Mouse (Mus musculus) myocyte (in vitro differentiated cells): ENCODE results near the gene Pam16. TPM values are rescaled to one million over a fixed set of nuclear protein-coding genes. Genes with fewer than 3 reads are reported as not detected.

Source experiments
- H3K27me3 ChIP-seq: one replicate; pipeline ENCODE4 v1.6.1; 2011; ENCODE audit not compliant: control insufficient read depth, insufficient read depth, insufficient read length
- H3K36me3 ChIP-seq: one replicate; pipeline ENCODE4 v1.6.1; 2011; ENCODE audit not compliant: control insufficient read depth, insufficient read depth
- H3K4me2 ChIP-seq: one replicate; pipeline ENCODE4 v1.6.1; 2011; ENCODE audit warnings: low read depth, control low read depth
- H3K4me3 ChIP-seq: one replicate; pipeline ENCODE4 v1.5.1; 2011; ENCODE audit warnings: mild to moderate bottlenecking, control low read depth, moderate library complexity
- H3K79me2 ChIP-seq: one replicate; pipeline ENCODE4 v1.6.1; 2011; ENCODE audit not compliant: control insufficient read depth, insufficient read depth
- H3ac ChIP-seq: one replicate; pipeline ENCODE4 v1.6.1; 2011; ENCODE audit not compliant: control insufficient read depth, insufficient read length
- CEBPB ChIP-seq: IDR thresholded peaks from 2 replicates; pipeline ENCODE4 v1.6.1; 2011; ENCODE audit warnings: mild to moderate bottlenecking, moderate library complexity; ENCODE audit not compliant: poor library complexity, insufficient read depth, severe bottlenecking
- E2F4 ChIP-seq: IDR thresholded peaks from one replicate; pipeline ENCODE4 v1.6.1; 2011; ENCODE audit warnings: mild to moderate bottlenecking, control low read depth, moderate library complexity; ENCODE audit not compliant: insufficient read depth
- MAX ChIP-seq: IDR thresholded peaks from one replicate; pipeline ENCODE4 v1.6.1; 2011; ENCODE audit warnings: low read depth, mild to moderate bottlenecking, control low read depth
- MYOD1 ChIP-seq, 3 experiments: IDR thresholded peaks; one replicate each; pipeline ENCODE4 v1.6.1; 2011; ENCODE audit warnings: control low read depth in 2 of 3, low read depth in 2 of 3, mild to moderate bottlenecking in 2 of 3, moderate library complexity in 1 of 3; ENCODE audit not compliant: insufficient read length in 2 of 3, control insufficient read depth in 1 of 3
- MYOG ChIP-seq, 3 experiments: IDR thresholded peaks; one replicate each; pipeline ENCODE4 v1.6.1; 2011; ENCODE audit warnings: control low read depth in 2 of 3, low read depth in 2 of 3, mild to moderate bottlenecking in 2 of 3; ENCODE audit not compliant: insufficient read length in 2 of 3, control insufficient read depth in 1 of 3, insufficient read depth in 1 of 3
- POLR2A ChIP-seq: IDR thresholded peaks from one replicate; pipeline ENCODE4 v1.6.1; 2011; ENCODE audit warnings: low read depth, mild to moderate bottlenecking, control low read depth, moderate library complexity; ENCODE audit not compliant: insufficient read length
- POLR2AphosphoS2 ChIP-seq: IDR thresholded peaks from one replicate; pipeline ENCODE4 v1.6.1; 2011; ENCODE audit warnings: low read depth, control low read depth; ENCODE audit not compliant: insufficient read length
- REST ChIP-seq: IDR thresholded peaks from one replicate; pipeline ENCODE4 v1.6.1; 2011; ENCODE audit warnings: mild to moderate bottlenecking, control low read depth, moderate library complexity; ENCODE audit not compliant: insufficient read depth, insufficient read length
- SRF ChIP-seq: IDR thresholded peaks from one replicate; pipeline ENCODE4 v1.6.1; 2011; ENCODE audit warnings: low read depth; ENCODE audit not compliant: control insufficient read depth, insufficient read length
- TCF12 ChIP-seq: IDR thresholded peaks from one replicate; pipeline ENCODE4 v1.6.1; 2011; ENCODE audit warnings: mild to moderate bottlenecking, control low read depth; ENCODE audit not compliant: poor library complexity, insufficient read depth, severe bottlenecking
- TCF3 ChIP-seq: IDR thresholded peaks from one replicate; pipeline ENCODE4 v1.6.1; 2011; ENCODE audit warnings: low read depth, control low read depth; ENCODE audit not compliant: insufficient read length
- USF1 ChIP-seq: IDR thresholded peaks from one replicate; pipeline ENCODE4 v1.6.1; 2011; ENCODE audit warnings: low read depth, mild to moderate bottlenecking, control low read depth, moderate library complexity
- polyA plus RNA-seq: library from polyadenylated mRNA; unstranded; fragments of >200 nt; fragmentation: generic; extraction: Trizol; gene quantifications from one replicate; pipeline ENCODE4 v1.2.1, GENCODE M21; 2012; ENCODE audit warnings: missing spikeins

Gene Pam16
- polyA plus RNA-seq, 1 experiment, result 98.6 TPM

GRCm38 (mm10) chr16:4663806-4664205 lies 39.0 kb upstream of the Pam16 start:
- no peaks in the 10 kb centered on the region for H3K79me2 ChIP-seq
- H3K36me3 ChIP-seq, result peaks cover 14% of the 10 kb centered on the region

GRCm38 (mm10) chr16:4661605-4662004 lies 36.8 kb upstream of the Pam16 start:
- H3K4me3 ChIP-seq, result no peak overlapping the region
- H3K4me2 ChIP-seq, result no peak overlapping the region
- no peak overlapping the region for H3ac ChIP-seq
- peaks cover 14% of the 10 kb centered on the region for H3K36me3 ChIP-seq
- H3K27me3 ChIP-seq, result no peaks in the 10 kb centered on the region
- no peaks in the 10 kb centered on the region for H3K79me2 ChIP-seq
- TF ChIP-seq CEBPB (no peak), MYOG (IDR thresholded peaks at IDR 0.05; ENCODE audit: control insufficient read depth in 1 of 3, insufficient read depth in 1 of 3, insufficient read length in 2 of 3, low read depth in 2 of 3) (peak in 1 of 3 experiments; percentile 68), MYOD1 (IDR thresholded peaks at IDR 0.05; ENCODE audit: control insufficient read depth in 1 of 3, insufficient read length in 2 of 3, low read depth in 2 of 3) (peak in 2 of 3 experiments; percentile 68 to 82)

More at GRCm38 (mm10) chr16:4663806-4664205, 39.0 kb upstream of the Pam16 start:
- Histone ChIP-seq H3K4me2 (no peak overlapping the region), H3ac (no peak overlapping the region), H3K4me3 (no peak overlapping the region), H3K27me3 (no peaks in the 10 kb centered on the region)
- TF ChIP-seq POLR2AphosphoS2 (no peak), CEBPB (no peak), MYOG (IDR thresholded peaks at IDR 0.05; ENCODE audit: control insufficient read depth in 1 of 3, insufficient read depth in 1 of 3, insufficient read length in 2 of 3, low read depth in 2 of 3) (no peak), POLR2A (no peak), MYOD1 (IDR thresholded peaks at IDR 0.05; ENCODE audit: control insufficient read depth in 1 of 3, insufficient read length in 2 of 3, low read depth in 2 of 3) (no peak), REST (no peak), TCF12 (no peak), E2F4 (no peak), USF1 (no peak), SRF (no peak), MAX (no peak), TCF3 (no peak)

GRCm38 (mm10) chr16:4659326-4659725 lies 34.5 kb upstream of the Pam16 start:
- TF ChIP-seq MYOD1 (IDR thresholded peaks at IDR 0.05; ENCODE audit: control insufficient read depth in 1 of 3, insufficient read length in 2 of 3, low read depth in 2 of 3), result no peak
- TF ChIP-seq SRF, result no peak
- TF ChIP-seq REST, result no peak
- no peak for TF ChIP-seq MAX
- no peak for TF ChIP-seq POLR2AphosphoS2
- no peak for TF ChIP-seq USF1
- TF ChIP-seq TCF12, result no peak
- TF ChIP-seq E2F4, result no peak
- no peak for TF ChIP-seq MYOG (IDR thresholded peaks at IDR 0.05; ENCODE audit: control insufficient read depth in 1 of 3, insufficient read depth in 1 of 3, insufficient read length in 2 of 3, low read depth in 2 of 3)
- TF ChIP-seq TCF3, result no peak
- H3ac ChIP-seq, result no peak overlapping the region
- H3K36me3 ChIP-seq, result peaks cover 6% of the 10 kb centered on the region
- no peak overlapping the region for H3K4me2 ChIP-seq
- no peak overlapping the region for H3K4me3 ChIP-seq
- no peaks in the 10 kb centered on the region for H3K79me2 ChIP-seq
- H3K27me3 ChIP-seq, result no peaks in the 10 kb centered on the region

- H3K27me3 ChIP-seq, result no peaks in the 10 kb centered on the region
- TF ChIP-seq CEBPB, result no peak
- TF ChIP-seq POLR2AphosphoS2, result no peak
- no peak for TF ChIP-seq TCF3
- no peak for TF ChIP-seq TCF12
- peak in 1 of 3 experiments; percentile 62 for TF ChIP-seq MYOD1 (IDR thresholded peaks at IDR 0.05; ENCODE audit: control insufficient read depth in 1 of 3, insufficient read length in 2 of 3, low read depth in 2 of 3)
- no peak for TF ChIP-seq SRF
- H3K4me2 ChIP-seq, result no peak overlapping the region
These were observed 34.0 kb upstream of the Pam16 start for GRCm38 (mm10) chr16:4658781-4659245.

GRCm38 (mm10) chr16:4656571-4657081 lies 31.8 kb upstream of the Pam16 start:
- Histone ChIP-seq H3K79me2 (no peaks in the 10 kb centered on the region), H3K4me2 (no peak overlapping the region), H3K36me3 (peaks cover 24% of the 10 kb centered on the region), H3K27me3 (no peaks in the 10 kb centered on the region), H3ac (no peak overlapping the region), H3K4me3 (no peak overlapping the region)
- TF ChIP-seq POLR2AphosphoS2, result no peak

More at GRCm38 (mm10) chr16:4658781-4659245, 34.0 kb upstream of the Pam16 start:
- Histone ChIP-seq H3K79me2 (no peaks in the 10 kb centered on the region), H3ac (no peak overlapping the region), H3K4me3 (no peak overlapping the region), H3K36me3 (peaks cover 7% of the 10 kb centered on the region)
